In genomic region chr6:62576200-62576599, GRCm38 (mm10) we compare ENCODE assay signal across 9 mouse cellular contexts.
DNase-seq lines count a peak whose midpoint lies in the region; ATAC-seq and TF ChIP-seq lines count a peak whose summit lies in the region.
"Had no signal": no experiment of that assay in that cellular context is flagged by ENCODE, and none has a peak within 500 bp of the region (broad histone marks: within the 10 kb centered on the region; RNA-seq: fewer than 3 reads in every experiment).

No protein-coding gene starts in this region.

- 25% methylated on average over 5 of the region's 5 CpGs for WGBS in forebrain, postnatal 0 days
- 38% methylated on average over 5 of the region's 5 CpGs for WGBS in forebrain, embryonic 12.5 days
- WGBS in lung, embryonic 14.5 days: 23% methylated on average over 5 of the region's 5 CpGs
- WGBS in limb, embryonic 14.5 days: 31% methylated on average over 5 of the region's 5 CpGs

- H3K27ac ChIP-seq in forebrain, postnatal 0 days (ENCODE audit: low read depth, low read length): no peak overlapping the region
- H3K27ac ChIP-seq in forebrain, embryonic 12.5 days: no peak overlapping the region
- H3K27ac ChIP-seq in lung, embryonic 14.5 days (ENCODE audit: low read depth): no peak overlapping the region
- no peak overlapping the region for H3K27ac ChIP-seq in limb, embryonic 14.5 days (replicated peaks; ENCODE audit: low read depth, low read length)
- H3K27ac ChIP-seq: lung, embryonic 15.5 days had no signal

- H3K4me2 ChIP-seq in forebrain, postnatal 0 days (ENCODE audit: low read depth): no peak overlapping the region
- no peak overlapping the region for H3K4me2 ChIP-seq in forebrain, embryonic 12.5 days
- no peak overlapping the region for H3K4me2 ChIP-seq in lung, embryonic 14.5 days
- no peak overlapping the region for H3K4me2 ChIP-seq in limb, embryonic 14.5 days (replicated peaks; ENCODE audit: low read depth, low read length, severe bottlenecking)
- H3K4me2 ChIP-seq: lung, embryonic 15.5 days had no signal

- ATAC-seq in forebrain, postnatal 0 days: no peak
- no peak for ATAC-seq in forebrain, embryonic 12.5 days (ENCODE audit: low FRiP score)
- peak; percentile 44; the same call in 1 of the 2 replicates for ATAC-seq in lung, embryonic 14.5 days (ENCODE audit: insufficient read depth)
- no peak for ATAC-seq in limb, embryonic 14.5 days (ENCODE audit: low FRiP score, low read depth)
- no peak for ATAC-seq in activated CD4-positive, CD25-positive, alpha-beta regulatory T cell, adult 4 months
- no peak for ATAC-seq in monocyte, adult 5-6 weeks (replicated peaks; ENCODE audit: insufficient number of reproducible peaks, low FRiP score, low TSS enrichment, poor library complexity, severe bottlenecking)

- H3K36me3 ChIP-seq in forebrain, postnatal 0 days (ENCODE audit: insufficient read depth): no peaks in the 10 kb centered on the region
- no peaks in the 10 kb centered on the region for H3K36me3 ChIP-seq in forebrain, embryonic 12.5 days (replicated peaks)
- H3K36me3 ChIP-seq in lung, embryonic 14.5 days (ENCODE audit: insufficient read depth): no peaks in the 10 kb centered on the region
- no peaks in the 10 kb centered on the region for H3K36me3 ChIP-seq in limb, embryonic 14.5 days (ENCODE audit: control insufficient read depth, insufficient read depth, low read length)
- H3K36me3 ChIP-seq: lung, embryonic 15.5 days had no signal

- peak; percentile 50 for TF ChIP-seq CTCF in forebrain, postnatal 0 days (IDR thresholded peaks at IDR 0.05; ENCODE audit: low read depth)
- TF ChIP-seq CTCF in lung, embryonic 14.5 days (IDR thresholded peaks at IDR 0.05; ENCODE audit: low read depth): peak; percentile 68

- H3K27me3 ChIP-seq in forebrain, postnatal 0 days (ENCODE audit: insufficient read depth, low read length): no peaks in the 10 kb centered on the region
- no peaks in the 10 kb centered on the region for H3K27me3 ChIP-seq in forebrain, embryonic 12.5 days
- no peaks in the 10 kb centered on the region for H3K27me3 ChIP-seq in lung, embryonic 14.5 days (ENCODE audit: insufficient read depth, low read length)
- H3K27me3 ChIP-seq in limb, embryonic 14.5 days (ENCODE audit: control insufficient read depth, insufficient read depth, low read length): no peaks in the 10 kb centered on the region
- H3K27me3 ChIP-seq: lung, embryonic 15.5 days had no signal

- no peaks in the 10 kb centered on the region for H3K4me1 ChIP-seq in forebrain, postnatal 0 days (ENCODE audit: insufficient read depth)
- no peaks in the 10 kb centered on the region for H3K4me1 ChIP-seq in forebrain, embryonic 12.5 days
- no peaks in the 10 kb centered on the region for H3K4me1 ChIP-seq in lung, embryonic 14.5 days (ENCODE audit: insufficient read depth)
- no peaks in the 10 kb centered on the region for H3K4me1 ChIP-seq in limb, embryonic 14.5 days (ENCODE audit: control insufficient read depth, insufficient read depth, low read length)
- H3K4me1 ChIP-seq: lung, embryonic 15.5 days had no signal

- DNase-seq in forebrain, postnatal 0 days: peak; percentile 14
- DNase-seq in lung, embryonic 14.5 days: peak; percentile 77
- DNase-seq in lung, postnatal 25 days (ENCODE audit: low spot score): no peak
- DNase-seq in cerebellum, adult 8-10 months: peak; percentile 16
- peak; percentile 50 for DNase-seq in limb, embryonic 14.5 days (ENCODE audit: low spot score)

- no peak overlapping the region for H3K9ac ChIP-seq in forebrain, postnatal 0 days
- H3K9ac ChIP-seq in forebrain, embryonic 12.5 days: no peak overlapping the region
- H3K9ac ChIP-seq in lung, embryonic 14.5 days: no peak overlapping the region
- H3K9ac ChIP-seq in limb, embryonic 14.5 days (ENCODE audit: low read depth, low read length, severe bottlenecking): no peak overlapping the region
- H3K9ac ChIP-seq: lung, embryonic 15.5 days had no signal

- no peak overlapping the region for H3K4me3 ChIP-seq in forebrain, postnatal 0 days (ENCODE audit: low read depth, low read length)
- no peak overlapping the region for H3K4me3 ChIP-seq in forebrain, embryonic 12.5 days (replicated peaks)
- no peak overlapping the region for H3K4me3 ChIP-seq in lung, embryonic 14.5 days (ENCODE audit: low read depth, low read length)
- no peak overlapping the region for H3K4me3 ChIP-seq in limb, embryonic 14.5 days (replicated peaks; ENCODE audit: low read length)
- H3K4me3 ChIP-seq: lung, embryonic 15.5 days had no signal

- H3K9me3 ChIP-seq in forebrain, postnatal 0 days (ENCODE audit: low read length): no peaks in the 10 kb centered on the region
- no peaks in the 10 kb centered on the region for H3K9me3 ChIP-seq in forebrain, embryonic 12.5 days
- H3K9me3 ChIP-seq in lung, embryonic 14.5 days (ENCODE audit: low read depth, low read length): no peaks in the 10 kb centered on the region
- no peaks in the 10 kb centered on the region for H3K9me3 ChIP-seq in limb, embryonic 14.5 days (ENCODE audit: control insufficient read depth, low read length)
- H3K9me3 ChIP-seq: lung, embryonic 15.5 days had no signal

- no peak for TF ChIP-seq POLR2A in limb, embryonic 14.5 days (IDR thresholded peaks at IDR 0.05; ENCODE audit: borderline replicate concordance, extremely low read depth, insufficient read depth, insufficient read length)
